Mouse (Mus musculus): ENCODE measurements around the gene Pld5.

The Pld5 gene

GRCm38 (mm10) chr1:175938731-175939130 is 336.4 kb downstream of the Pld5 start:
- no peak for DNase-seq

GRCm38 (mm10) chr1:175936282-175936737 is 338.8 kb downstream of the Pld5 start:
- DNase-seq: peak; percentile 27 to 56

- no peak for DNase-seq
Measured at GRCm38 (mm10) chr1:175931391-175931790, 343.7 kb downstream of the Pld5 start.

DNA sequence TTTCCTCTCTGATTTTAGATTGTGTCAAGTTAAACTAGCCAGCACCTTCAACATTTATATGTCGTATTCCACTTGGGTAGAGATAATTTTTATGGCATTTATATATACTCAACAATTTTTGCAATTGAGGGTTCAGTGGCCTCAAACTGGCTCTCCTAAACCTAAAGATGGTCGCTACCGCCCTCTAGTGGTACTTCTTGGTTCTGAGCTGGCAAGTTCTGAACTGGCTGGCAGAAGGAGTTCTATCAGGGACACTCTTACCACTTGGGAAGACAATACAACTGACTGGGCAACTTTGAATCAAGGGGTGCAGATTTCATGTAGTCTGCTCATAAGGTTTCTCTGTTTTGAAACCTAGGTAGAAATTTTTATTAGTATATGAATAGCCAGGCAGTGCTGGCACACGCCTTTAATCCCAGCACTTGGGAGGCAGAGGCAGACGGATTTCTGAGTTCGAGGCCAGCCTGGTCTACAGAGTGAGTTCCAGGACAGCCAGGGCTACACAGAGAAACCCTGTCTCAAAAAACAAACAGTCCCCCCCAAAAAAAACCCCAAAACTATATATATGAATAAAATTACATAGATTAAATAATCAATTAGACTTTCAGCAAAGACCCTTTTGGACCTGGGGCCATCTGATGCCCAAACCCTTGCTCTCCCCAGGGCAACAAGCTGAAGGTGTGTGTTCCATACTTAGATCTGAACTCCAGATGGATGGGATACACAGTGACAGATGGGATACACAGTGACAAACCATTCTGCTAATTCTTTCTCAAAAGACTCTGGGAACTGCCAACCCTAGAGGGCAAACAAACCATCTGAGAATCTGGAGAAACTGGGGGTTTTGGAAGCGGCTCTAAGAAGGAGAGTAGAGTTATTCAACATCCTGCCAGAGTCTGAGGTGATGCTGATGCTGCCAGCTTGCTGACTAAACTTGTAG is 351.0 kb downstream of the Pld5 start:
- DNase-seq: peak; percentile 28 to 75

- no peak for DNase-seq
Measured at GRCm38 (mm10) chr1:175921091-175921490, 354.0 kb downstream of the Pld5 start.

DNA sequence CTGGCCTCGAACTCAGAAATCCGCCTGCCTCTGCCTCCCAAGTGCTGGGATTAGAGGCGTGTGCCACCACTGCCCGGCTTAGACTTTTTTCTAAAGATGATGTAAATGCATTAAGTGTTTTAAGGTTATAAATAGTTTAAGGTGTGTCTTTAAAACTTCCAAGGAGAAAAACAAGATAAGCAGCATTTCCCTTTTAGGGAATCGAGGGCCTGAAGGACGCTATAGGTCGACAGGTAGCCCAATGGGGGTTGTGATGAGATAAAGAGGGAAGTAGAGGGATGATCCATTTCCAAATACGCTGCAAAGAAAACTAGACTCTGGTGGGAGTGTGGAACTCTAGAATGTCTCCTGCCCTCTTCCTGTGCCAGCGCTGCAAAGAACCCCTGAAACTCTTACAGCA is 355.1 kb downstream of the Pld5 start, which contains the start of gene Gm38100:
Gene Gm38100, plus strand, starts transcription at position 301 of the 400 bp plus-strand sequence.
- no peak for DNase-seq

DNA sequence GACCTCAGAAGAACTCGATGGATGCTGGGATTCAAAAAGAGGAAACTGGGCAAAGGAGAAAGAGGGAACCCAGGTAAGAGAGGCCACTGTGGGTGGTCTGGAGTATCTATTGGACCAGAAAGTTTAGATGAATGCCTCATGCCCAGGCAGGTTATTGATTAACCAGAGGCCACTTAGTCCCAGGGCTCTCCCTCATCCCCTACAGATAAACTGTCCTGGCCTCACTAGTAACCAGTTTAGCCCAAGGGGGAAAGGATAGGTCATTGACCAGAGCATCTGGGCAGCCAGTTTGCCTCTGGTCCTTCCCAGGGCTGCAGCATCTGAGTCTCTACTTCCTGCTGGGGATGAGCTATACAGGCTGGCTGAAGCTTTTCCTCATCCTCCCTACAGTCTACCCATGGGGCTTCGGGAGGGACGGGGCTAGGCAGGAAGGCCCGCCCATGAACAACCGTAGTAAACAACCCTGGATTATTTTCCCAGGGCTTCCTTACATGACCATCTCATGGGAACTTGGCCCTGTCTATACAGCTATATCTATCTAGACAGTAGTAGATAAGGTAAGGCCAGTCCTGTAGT is 361.3 kb downstream of the Pld5 start:
- no peak for DNase-seq
